Mouse (Mus musculus) intestine, postnatal 0 days (tissue): ENCODE measurements around the gene Kmt2b. TPM values are rescaled to one million over a fixed set of nuclear protein-coding genes. Genes with fewer than 3 reads are reported as not detected.

Experiments used
- ATAC-seq: fragments of 200-750 bp; cut with Nextera tagmentation; 2 replicates; pipeline ENCODE4 v1.8.0; 2017; ENCODE audit warnings: mild to moderate bottlenecking, moderate TSS enrichment, moderate library complexity
- H3K27ac ChIP-seq: fragments of 300-500 bp; sonication (generic); 2 replicates; pipeline ENCODE4 v1.5.1; 2014; ENCODE audit warnings: mild to moderate bottlenecking, low read depth, low read length, moderate library complexity
- H3K27me3 ChIP-seq: fragments of 300-500 bp; sonication (generic); replicated peaks from 2 replicates; pipeline ENCODE4 v1.6.1; 2014; ENCODE audit warnings: low read length, mixed read lengths; ENCODE audit not compliant: control insufficient read depth, insufficient read depth
- H3K36me3 ChIP-seq: fragments of 300-500 bp; sonication (generic); 2 replicates; pipeline ENCODE4 v1.6.1; 2014; ENCODE audit warnings: mild to moderate bottlenecking, moderate library complexity; ENCODE audit not compliant: control insufficient read depth, insufficient read depth
- H3K4me1 ChIP-seq: fragments of 300-500 bp; sonication (generic); replicated peaks from 2 replicates; pipeline ENCODE4 v1.6.1; 2014; ENCODE audit warnings: antibody characterized with exemption, low read length, mixed read lengths; ENCODE audit not compliant: control insufficient read depth, insufficient read depth
- H3K4me2 ChIP-seq: fragments of 300-500 bp; sonication (generic); replicated peaks from 2 replicates; pipeline ENCODE4 v1.6.1; 2014; ENCODE audit warnings: low read depth, mild to moderate bottlenecking, moderate library complexity
- H3K4me3 ChIP-seq: fragments of 300-500 bp; sonication (generic); 2 replicates; pipeline ENCODE4 v1.5.1; 2014; ENCODE audit warnings: low read depth, low read length
- H3K9ac ChIP-seq: fragments of 300-500 bp; sonication (generic); 2 replicates; pipeline ENCODE4 v1.6.1; 2014; ENCODE audit warnings: mild to moderate bottlenecking, low read depth, low read length
- H3K9me3 ChIP-seq: fragments of 300-500 bp; sonication (generic); 2 replicates; pipeline ENCODE4 v1.6.1; 2016; ENCODE audit warnings: mixed run types; ENCODE audit not compliant: control insufficient read depth
- CTCF ChIP-seq: sonication (generic); IDR thresholded peaks from 2 replicates; pipeline ENCODE4 v1.5.1; 2016; ENCODE audit warnings: low read depth, mild to moderate bottlenecking, control low read depth, antibody characterized with exemption, moderate library complexity
- WGBS: fragments of 180-500 bp; shearing (Covaris S2); extraction: QIAGEN DNeasy Blood & Tissue Kit; methylation state at CpG from one replicate; pipeline ENCODE4 v1.1.7; 2014; 5-methylcytosine and 5-hydroxymethylcytosine counted together
- polyA plus RNA-seq: library from polyadenylated mRNA; unstranded; fragments of >200 nt; fragmentation: Nextera tagmentation; extraction: Ambion mirVana; gene quantifications from 2 replicates; pipeline ENCODE4 v1.2.1, GENCODE M21; 2015

Kmt2b gene
- polyA plus RNA-seq, 1 experiment from 2014 or later = 5.6 TPM

GRCm38 (mm10) chr7:30534633-30535577 is 53.6 kb downstream of the Kmt2b start, which contains the start of gene Arhgap33:
Arhgap33 (minus strand) TSS chr7:30535060.
- no peaks in the 10 kb centered on the region for H3K27me3 ChIP-seq
- H3K4me1 ChIP-seq = peaks cover 3% of the 10 kb centered on the region; the same call in 1 of the 2 replicates
- peak within 1 kb of the TSS; percentile 37; the same call in 1 of the 2 replicates for H3K9ac ChIP-seq
- ATAC-seq = peak; percentile 92
- peak within 1 kb of the TSS; percentile 75 for H3K4me3 ChIP-seq
- TF ChIP-seq CTCF = no peak
- H3K36me3 ChIP-seq = peaks cover 7% of the 10 kb centered on the region; the same call in 1 of the 2 replicates
- no peak within 1 kb of the TSS for H3K27ac ChIP-seq
- WGBS = under 1% methylated on average over 60 of the region's 84 CpGs
- H3K4me2 ChIP-seq = peak within 1 kb of the TSS; percentile 97
- H3K9me3 ChIP-seq = no peaks in the 10 kb centered on the region

GRCm38 (mm10) chr7:30533941-30534632 is 54.4 kb downstream of the Kmt2b start:
- Histone ChIP-seq H3K27me3 (no peaks in the 10 kb centered on the region), H3K4me3 (peak overlapping the region; percentile 75), H3K9ac (peak overlapping the region; percentile 37; the same call in 1 of the 2 replicates), H3K4me2 (peak overlapping the region; percentile 97), H3K4me1 (peaks cover 3% of the 10 kb centered on the region; the same call in 1 of the 2 replicates), H3K27ac (no peak overlapping the region), H3K9me3 (no peaks in the 10 kb centered on the region), H3K36me3 (peaks cover 14% of the 10 kb centered on the region)
- 19% methylated on average over 23 of the region's 26 CpGs for WGBS
- no peak; the same call in 1 of the 2 replicates for ATAC-seq
- no peak for TF ChIP-seq CTCF

GRCm38 (mm10) chr7:30532931-30533330 is 55.6 kb downstream of the Kmt2b start:
- no peak overlapping the region for H3K4me2 ChIP-seq

GRCm38 (mm10) chr7:30531291-30531815 is 57.2 kb downstream of the Kmt2b start:
- Histone ChIP-seq H3K9ac (no peak overlapping the region), H3K4me1 (peaks cover 3% of the 10 kb centered on the region; the same call in 1 of the 2 replicates), H3K4me2 (no peak overlapping the region), H3K27ac (0 out of 2 replicates have a peak overlapping the region, but pooled peaks have one; percentile 1), H3K27me3 (no peaks in the 10 kb centered on the region), H3K36me3 (peaks cover 25% of the 10 kb centered on the region), H3K9me3 (no peaks in the 10 kb centered on the region), H3K4me3 (no peak overlapping the region)
- WGBS = 77% methylated on average over 9 of the region's 9 CpGs
- no peak for TF ChIP-seq CTCF
- no peak for ATAC-seq

More at GRCm38 (mm10) chr7:30532931-30533330, 55.6 kb downstream of the Kmt2b start:
- 48% methylated on average over 8 of the region's 8 CpGs for WGBS
- H3K36me3 ChIP-seq = peaks cover 25% of the 10 kb centered on the region
- H3K4me1 ChIP-seq = peaks cover 3% of the 10 kb centered on the region; the same call in 1 of the 2 replicates
- no peak overlapping the region for H3K9ac ChIP-seq
- no peaks in the 10 kb centered on the region for H3K9me3 ChIP-seq
- ATAC-seq = no peak
- no peak for TF ChIP-seq CTCF
- H3K27me3 ChIP-seq = no peaks in the 10 kb centered on the region
- no peak overlapping the region for H3K4me3 ChIP-seq
- no peak overlapping the region for H3K27ac ChIP-seq

GRCm38 (mm10) chr7:30526981-30527380 is 61.5 kb downstream of the Kmt2b start:
- TF ChIP-seq CTCF = no peak
- no peaks in the 10 kb centered on the region for H3K27me3 ChIP-seq
- peaks cover 41% of the 10 kb centered on the region for H3K36me3 ChIP-seq
- WGBS = 84% methylated on average over 14 of the region's 14 CpGs
- H3K27ac ChIP-seq = no peak overlapping the region
- no peaks in the 10 kb centered on the region for H3K4me1 ChIP-seq
- no peak overlapping the region for H3K4me2 ChIP-seq
- no peaks in the 10 kb centered on the region for H3K9me3 ChIP-seq
- ATAC-seq = no peak
- H3K4me3 ChIP-seq = no peak overlapping the region
- no peak overlapping the region for H3K9ac ChIP-seq
